Mouse (Mus musculus): ENCODE results near the gene Psmd4.

GRCm38 (mm10) chr3:95027701-95028100 lies 14.7 kb downstream of the Psmd4 start:
- no peak for TF ChIP-seq ZMIZ1 (IDR thresholded peaks at IDR 0.05; ENCODE audit: low read depth, low read length)
- no peak for TF ChIP-seq CTCF (conservative IDR thresholded peaks at IDR 0.05 in 1 of 2, IDR thresholded peaks at IDR 0.05 in 1 of 2; ENCODE audit: low read depth in 2 of 2, low read length in 2 of 2)
- TF ChIP-seq USF2 (conservative IDR thresholded peaks at IDR 0.05; ENCODE audit: low read depth, low read length), result no peak
- TF ChIP-seq TCF12 (IDR thresholded peaks at IDR 0.05; ENCODE audit: low read depth, low read length), result no peak
- no peak for TF ChIP-seq EP300 (IDR thresholded peaks at IDR 0.05; ENCODE audit: low read length)
- peak; percentile 55 for TF ChIP-seq BHLHE40 (IDR thresholded peaks at IDR 0.05; ENCODE audit: low read depth, low read length)
- no peak for TF ChIP-seq CHD2 (IDR thresholded peaks at IDR 0.05; ENCODE audit: low read length)
- TF ChIP-seq RAD21 (IDR thresholded peaks at IDR 0.05; ENCODE audit: low read depth, low read length), result no peak
- TF ChIP-seq ZC3H11A (IDR thresholded peaks at IDR 0.05; ENCODE audit: low read depth, low read length), result no peak
